Mouse (Mus musculus) lung, postnatal 25 days (tissue): Measurements from ENCODE around the gene Asb11.
A peak's percentile ranks its signal among the peaks of the same experiment; 100 is the strongest.

Experiments
- DNase-seq: peaks from one replicate; pipeline ENCODE4 v3.0.0; 2022; ENCODE audit warnings: low spot score

Gene Asb11

GRCm38 (mm10) chrX:164445601-164446000 is 8.8 kb downstream of the Asb11 start:
- DNase-seq: no peak

GRCm38 (mm10) chrX:164446106-164446551 is 9.3 kb downstream of the Asb11 start:
- no peak for DNase-seq

GRCm38 (mm10) chrX:164446835-164447681 is 10.3 kb downstream of the Asb11 start:
- no peak for DNase-seq

- no peak for DNase-seq
Observed at GRCm38 (mm10) chrX:164447682-164448071, 10.9 kb downstream of the Asb11 start.

- DNase-seq: peak; percentile 57
Observed at GRCm38 (mm10) chrX:164449201-164449600, 12.4 kb downstream of the Asb11 start.

- no peak for DNase-seq
Observed at GRCm38 (mm10) chrX:164459205-164459878, 22.5 kb downstream of the Asb11 start.

GRCm38 (mm10) chrX:164502258-164502657 is 65.5 kb downstream of the Asb11 start:
- DNase-seq: no peak

- DNase-seq: no peak
Observed at GRCm38 (mm10) chrX:164505709-164506498, 69.1 kb downstream of the Asb11 start, which contains the start of gene Asb9. Asb9 (plus strand) TSS chrX:164506327.

GRCm38 (mm10) chrX:164507068-164507467 is 70.3 kb downstream of the Asb11 start:
- DNase-seq: no peak

GRCm38 (mm10) chrX:164508728-164509127 is 71.9 kb downstream of the Asb11 start:
- no peak for DNase-seq
